Mouse (Mus musculus) ES-Bruce4 (cell line): Measurements from ENCODE around the gene Sde2. TPM values are rescaled to one million over a fixed set of nuclear protein-coding genes. Genes with fewer than 3 reads are reported as not detected.

Source experiments
- H3K27ac ChIP-seq: 2 replicates; pipeline ENCODE4 v1.5.1; 2012; ENCODE audit warnings: low read length, inconsistent platforms; ENCODE audit not compliant: insufficient read depth
- H3K27me3 ChIP-seq: 2 replicates; pipeline ENCODE4 v1.6.1; 2012; ENCODE audit warnings: mild to moderate bottlenecking, low read length, inconsistent platforms; ENCODE audit not compliant: control insufficient read depth, poor library complexity, insufficient read depth, severe bottlenecking
- H3K36me3 ChIP-seq: 2 replicates; pipeline ENCODE4 v1.6.1; 2012; ENCODE audit warnings: inconsistent platforms, mild to moderate bottlenecking, low read length, moderate library complexity; ENCODE audit not compliant: control insufficient read depth, poor library complexity, insufficient read depth, severe bottlenecking
- H3K4me1 ChIP-seq: one replicate; pipeline ENCODE4 v1.8.1; 2011; ENCODE audit warnings: low read length; ENCODE audit not compliant: control insufficient read depth, insufficient read depth
- H3K4me3 ChIP-seq: 2 replicates; pipeline ENCODE4 v1.5.1; 2011; ENCODE audit warnings: low read depth, mild to moderate bottlenecking, low read length
- H3K9ac ChIP-seq: 2 replicates; pipeline ENCODE4 v1.6.1; 2012; ENCODE audit warnings: low read depth, mild to moderate bottlenecking, inconsistent platforms; ENCODE audit not compliant: poor library complexity, severe bottlenecking
- H3K9me3 ChIP-seq: replicated peaks from 2 replicates; pipeline ENCODE4 v1.6.1; 2012; ENCODE audit warnings: mild to moderate bottlenecking, low read length, inconsistent platforms; ENCODE audit not compliant: control insufficient read depth, poor library complexity, insufficient read depth, severe bottlenecking
- CTCF ChIP-seq: IDR thresholded peaks from one replicate; pipeline ENCODE4 v1.8.1; 2011; ENCODE audit warnings: low read depth, low read length
- EP300 ChIP-seq: IDR thresholded peaks from 2 replicates; pipeline ENCODE4 v1.6.1; 2011; ENCODE audit warnings: low read depth, low read length; ENCODE audit not compliant: insufficient read depth
- POLR2A ChIP-seq: IDR thresholded peaks from one replicate; pipeline ENCODE4 v1.8.1; 2011; ENCODE audit warnings: low read length; ENCODE audit not compliant: insufficient read depth
- polyA plus RNA-seq: library from polyadenylated mRNA; stranded (reverse); fragments of >200 nt; gene quantifications from 2 replicates; pipeline ENCODE4 v1.2.4, GENCODE M21; 2011; ENCODE audit warnings: low read depth; ENCODE audit not compliant: missing spikeins, insufficient read depth, insufficient read length

Sde2 gene
- polyA plus RNA-seq, 1 experiment, result 35.0 TPM

- no peak overlapping the region for H3K9ac ChIP-seq
- H3K4me3 ChIP-seq, result no peak overlapping the region
- no peaks in the 10 kb centered on the region for H3K9me3 ChIP-seq
- no peaks in the 10 kb centered on the region for H3K36me3 ChIP-seq
- peaks cover 1% of the 10 kb centered on the region for H3K4me1 ChIP-seq
- H3K27me3 ChIP-seq, result no peaks in the 10 kb centered on the region
- TF ChIP-seq EP300, result no peak
- no peak for TF ChIP-seq POLR2A
- TF ChIP-seq CTCF, result no peak
- no peak overlapping the region for H3K27ac ChIP-seq
These were observed 66.1 kb downstream of the Sde2 start for GRCm38 (mm10) chr1:180917053-180917452.

Other genes with a start within 250 kb of the Sde2 start
- gene Lin9, start 210.0 kb upstream of the Sde2 start, polyA plus RNA-seq, result 26.8 and 30.0 TPM in 2 replicates
- gene Mixl1, start 154.1 kb upstream of the Sde2 start, polyA plus RNA-seq, result 0.78 and 1.2 TPM in 2 replicates
- gene Acbd3, start 125.1 kb upstream of the Sde2 start, polyA plus RNA-seq, result 44.8 and 47.7 TPM in 2 replicates
- 679 and 698 TPM in 2 replicates for gene H3f3a, start 37.2 kb upstream of the Sde2 start, polyA plus RNA-seq
- gene Lefty2, start 42.0 kb downstream of the Sde2 start, polyA plus RNA-seq, result 117 and 124 TPM in 2 replicates
- gene Pycr2, start 53.2 kb downstream of the Sde2 start, polyA plus RNA-seq, result 97.4 and 109 TPM in 2 replicates
- gene Lefty1, start 83.9 kb downstream of the Sde2 start, polyA plus RNA-seq, result 53.2 and 60.3 TPM in 2 replicates
- gene Tmem63a, start 91.2 kb downstream of the Sde2 start, polyA plus RNA-seq, result 26.9 and 27.7 TPM in 2 replicates
- gene Ephx1, start 169.8 kb downstream of the Sde2 start, polyA plus RNA-seq, result 15.1 and 16.9 TPM in 2 replicates
- gene 9130409I23Rik, start 200.1 kb downstream of the Sde2 start, polyA plus RNA-seq, result not detected in 2 replicates